In the genomic region with DNA sequence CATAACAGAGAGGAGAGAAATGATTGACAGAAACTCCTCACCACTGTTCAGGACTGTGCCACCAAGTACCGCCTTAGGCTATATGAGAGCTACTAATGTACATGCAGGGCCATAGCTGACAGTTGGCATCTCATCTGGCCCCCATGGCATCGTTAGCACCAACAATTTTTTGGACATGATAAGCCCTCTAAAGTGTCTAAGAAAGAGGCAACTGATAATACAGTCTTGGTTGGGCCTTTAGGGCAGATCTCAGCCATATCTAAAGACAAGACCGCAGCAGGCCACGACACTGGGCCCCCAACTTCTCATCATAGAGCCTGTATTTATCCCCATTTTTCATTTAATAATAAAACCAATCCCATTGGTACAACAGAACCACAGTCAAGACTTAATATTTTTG, we compare ENCODE assay signal across 15 mouse cellular contexts.
"Had no signal": no experiment of that assay in that cellular context is flagged by ENCODE, and none has a peak within 500 bp of the region (broad histone marks: within the 10 kb centered on the region; RNA-seq: fewer than 3 reads in every experiment).

No protein-coding gene starts in this region.

- ATAC-seq: intestine, postnatal 0 days had no signal

- H3K9ac ChIP-seq: limb, embryonic 12.5 days; limb, embryonic 15.5 days had no signal

- H3K4me3 ChIP-seq: limb, embryonic 12.5 days; limb, embryonic 15.5 days; megakaryocyte, embryonic 14.5 days had no signal

- H3K4me1 ChIP-seq: limb, embryonic 15.5 days; megakaryocyte, embryonic 14.5 days had no signal

- H3K27ac ChIP-seq: kidney, postnatal 0 days; limb, embryonic 12.5 days; limb, embryonic 15.5 days; macrophage had no signal

- H3K36me3 ChIP-seq: limb, embryonic 12.5 days; limb, embryonic 15.5 days had no signal

- DNase-seq: kidney, adult 2 months; kidney, postnatal 25 days; left cerebral cortex, postnatal 4 days; lung, adult 2 months; midbrain, embryonic 14.5 days; thymus, adult 2 months; thymus, postnatal 14 days; thymus, postnatal 4 days had no signal

- H3K27me3 ChIP-seq: limb, embryonic 12.5 days; limb, embryonic 15.5 days; megakaryocyte, embryonic 14.5 days had no signal

- H3K9me3 ChIP-seq: limb, embryonic 12.5 days; limb, embryonic 15.5 days had no signal

- H3K4me2 ChIP-seq: limb, embryonic 12.5 days; limb, embryonic 15.5 days; midbrain, embryonic 11.5 days had no signal
